Mouse (Mus musculus) cortical plate, adult 2 months (tissue): ENCODE results near the gene Eno3.

Experiments
- CTCF ChIP-seq: fragments of 200-500 bp; IDR thresholded peaks from 2 replicates; pipeline ENCODE4 v1.5.1; 2011; ENCODE audit warnings: mild to moderate bottlenecking, control low read depth, low read length; ENCODE audit not compliant: insufficient read depth; ENCODE audit errors: extremely low read depth
- POLR2A ChIP-seq: fragments of 200-500 bp; IDR thresholded peaks from 2 replicates; pipeline ENCODE4 v1.6.1; 2011; ENCODE audit warnings: mild to moderate bottlenecking, low read length, control low read depth; ENCODE audit not compliant: insufficient read depth; ENCODE audit errors: extremely low read depth

GRCm38 (mm10) chr11:70701221-70701955 lies 44.4 kb downstream of the Eno3 start:
- no peak for TF ChIP-seq CTCF
- TF ChIP-seq POLR2A: no peak
